Mouse (Mus musculus) c-Kit-positive CD71-positive TER-119-positive erythroid progenitor cells, embryonic 14.5 days (primary cell): ENCODE results near the gene Dynll2.

Source experiments
- DNase-seq: peaks from one replicate; pipeline ENCODE4 v3.0.0-alpha.2; 2013; ENCODE audit warnings: low spot score

Dynll2 gene

GRCm38 (mm10) chr11:87986831-87987793 is at the start of gene Dynll2:
Gene Dynll2, minus strand, starts transcription at chr11:87987533.
- DNase-seq, result peak; percentile 73

GRCm38 (mm10) chr11:88036761-88037251 is 49.5 kb upstream of the Dynll2 start:
- no peak for DNase-seq

- DNase-seq, result no peak
These were observed 48.6 kb upstream of the Dynll2 start for GRCm38 (mm10) chr11:88035970-88036369.

- DNase-seq, result no peak
These were observed 44.4 kb upstream of the Dynll2 start for GRCm38 (mm10) chr11:88031753-88032152.

GRCm38 (mm10) chr11:88030836-88031235 is 43.5 kb upstream of the Dynll2 start:
- no peak for DNase-seq

GRCm38 (mm10) chr11:88030219-88030618 is 42.9 kb upstream of the Dynll2 start:
- DNase-seq, result no peak

GRCm38 (mm10) chr11:88028193-88028684 is 40.9 kb upstream of the Dynll2 start:
- no peak for DNase-seq

GRCm38 (mm10) chr11:88027391-88028035 is 40.2 kb upstream of the Dynll2 start:
- DNase-seq, result no peak

GRCm38 (mm10) chr11:88023933-88024332 is 36.6 kb upstream of the Dynll2 start:
- no peak for DNase-seq

- no peak for DNase-seq
These were observed 28.5 kb upstream of the Dynll2 start for GRCm38 (mm10) chr11:88015795-88016194.

- DNase-seq, result no peak
These were observed 27.8 kb upstream of the Dynll2 start for GRCm38 (mm10) chr11:88015161-88015560.

- no peak for DNase-seq
These were observed 26.3 kb upstream of the Dynll2 start for GRCm38 (mm10) chr11:88013632-88014031.

- DNase-seq, result no peak
These were observed 25.4 kb upstream of the Dynll2 start for GRCm38 (mm10) chr11:88012621-88013244.

GRCm38 (mm10) chr11:88011914-88012419 is 24.6 kb upstream of the Dynll2 start:
- DNase-seq, result no peak

- DNase-seq, result no peak
These were observed 24.0 kb upstream of the Dynll2 start for GRCm38 (mm10) chr11:88011208-88011913.

- DNase-seq, result no peak
These were observed 22.3 kb upstream of the Dynll2 start for GRCm38 (mm10) chr11:88009542-88010190.

GRCm38 (mm10) chr11:88008641-88009040 is 21.3 kb upstream of the Dynll2 start:
- DNase-seq, result no peak

GRCm38 (mm10) chr11:88004123-88004522 is 16.8 kb upstream of the Dynll2 start:
- no peak for DNase-seq

GRCm38 (mm10) chr11:88002738-88003137 is 15.4 kb upstream of the Dynll2 start:
- DNase-seq, result no peak

GRCm38 (mm10) chr11:87999751-88000150 is 12.4 kb upstream of the Dynll2 start:
- DNase-seq, result no peak

- DNase-seq, result no peak
These were observed 4.5 kb upstream of the Dynll2 start for GRCm38 (mm10) chr11:87991806-87992205.
